Mouse (Mus musculus) hindbrain, embryonic 14.5 days (tissue): Measurements from ENCODE around the gene Gm8653. TPM values are rescaled to one million over a fixed set of nuclear protein-coding genes. Genes with fewer than 3 reads are reported as not detected.
"Not testable (repeated sequence)": the region's sequence is repeated elsewhere in the genome, so short reads cannot be mapped to it uniquely, and the experiment has no call there.

Experiments used
- ATAC-seq: fragments of 200-750 bp; cut with Nextera tagmentation; 2 replicates; pipeline ENCODE4 v1.8.0; 2017; ENCODE audit warnings: moderate number of reproducible peaks, mild to moderate bottlenecking, moderate TSS enrichment, moderate library complexity; ENCODE audit not compliant: low FRiP score
- DNase-seq: peaks from one replicate; pipeline ENCODE4 v3.0.0-alpha.2; 2015; ENCODE audit warnings: low spot score
- H3K27ac ChIP-seq: fragments of 300-500 bp; sonication (generic); 2 replicates; pipeline ENCODE4 v1.5.1; 2014; ENCODE audit warnings: mild to moderate bottlenecking, moderate library complexity
- H3K27me3 ChIP-seq: fragments of 300-500 bp; sonication (generic); 2 replicates; pipeline ENCODE4 v1.6.1; 2014; ENCODE audit warnings: mild to moderate bottlenecking, low read length, mixed read lengths; ENCODE audit not compliant: control insufficient read depth, insufficient read depth
- H3K36me3 ChIP-seq: fragments of 300-500 bp; sonication (generic); replicated peaks from 2 replicates; pipeline ENCODE4 v1.6.1; 2014; ENCODE audit not compliant: control insufficient read depth, insufficient read depth
- H3K4me1 ChIP-seq: fragments of 300-500 bp; sonication (generic); replicated peaks from 2 replicates; pipeline ENCODE4 v1.6.1; 2014; ENCODE audit warnings: antibody characterized with exemption, low read length, mixed read lengths; ENCODE audit not compliant: control insufficient read depth, insufficient read depth
- H3K4me2 ChIP-seq: fragments of 300-500 bp; sonication (generic); replicated peaks from 2 replicates; pipeline ENCODE4 v1.6.1; 2014; ENCODE audit warnings: mild to moderate bottlenecking, moderate library complexity
- H3K4me3 ChIP-seq: fragments of 300-500 bp; sonication (generic); replicated peaks from 2 replicates; pipeline ENCODE4 v1.5.1; 2014; ENCODE audit warnings: mild to moderate bottlenecking, low read length
- H3K9ac ChIP-seq: fragments of 300-500 bp; sonication (generic); 2 replicates; pipeline ENCODE4 v1.6.1; 2014
- H3K9me3 ChIP-seq: fragments of 300-500 bp; sonication (generic); 2 replicates; pipeline ENCODE4 v1.6.1; 2016; ENCODE audit warnings: low read length; ENCODE audit not compliant: control insufficient read depth
- WGBS: fragments of 180-500 bp; shearing (Covaris S2); extraction: QIAGEN DNeasy Blood & Tissue Kit; methylation state at CpG from one replicate; pipeline ENCODE4 v1.1.7; 2014; 5-methylcytosine and 5-hydroxymethylcytosine counted together
- polyA plus RNA-seq: library from polyadenylated mRNA; unstranded; fragments of >200 nt; fragmentation: Nextera tagmentation; extraction: Ambion mirVana; gene quantifications from 2 replicates; pipeline ENCODE4 v1.2.1, GENCODE M21; 2014

The Gm8653 gene
- polyA plus RNA-seq, result not detected in 2 replicates

DNA sequence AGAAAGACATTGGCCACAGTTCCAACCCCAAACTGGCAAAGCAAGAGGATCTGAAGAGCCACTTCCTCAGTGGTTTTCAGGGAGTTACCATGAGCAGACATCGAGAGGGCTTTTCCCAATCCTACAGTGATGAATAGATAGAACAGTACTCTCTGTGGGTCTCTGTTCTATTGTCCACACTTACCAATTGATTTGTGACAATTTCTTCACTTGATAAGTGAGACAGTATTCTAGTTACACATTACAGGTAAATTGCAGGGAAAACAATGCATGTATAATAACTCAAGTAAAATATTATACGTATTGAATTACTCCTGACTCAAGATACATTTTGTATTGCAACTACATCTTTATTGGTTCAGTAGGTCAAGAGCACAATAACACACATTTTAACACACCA lies at the start of gene Gm8653:
Gene Gm8653, minus strand, starts transcription at position 101 of the 400 bp plus-strand sequence.
- not testable (repeated sequence) for H3K4me2 ChIP-seq
- WGBS, result no CpG with 5 or more reads among the region's 2 CpGs

DNA sequence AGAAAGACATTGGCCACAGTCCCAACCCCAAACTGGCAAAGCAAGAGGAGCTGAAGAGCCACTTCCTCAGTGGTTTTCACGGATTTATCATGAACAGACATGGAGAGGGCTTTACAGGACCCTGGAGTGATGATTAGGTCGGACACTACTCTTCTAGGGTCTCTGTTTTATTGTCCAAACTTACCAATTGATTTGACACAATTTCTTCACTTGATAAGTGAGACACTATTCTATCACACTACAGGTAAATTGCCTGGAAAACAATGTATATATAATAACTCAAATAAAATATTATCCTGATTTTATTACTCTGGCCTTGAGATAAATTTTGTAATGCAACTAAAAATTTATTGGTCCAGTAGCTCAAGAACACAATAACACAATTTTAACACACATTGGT lies 28.3 kb upstream of the Gm8653 start, which contains the start of gene Gm8453:
Gene Gm8453, minus strand, starts transcription at position 101 of the 400 bp plus-strand sequence.
- not testable (repeated sequence) for ATAC-seq, H3K9me3 ChIP-seq, H3K9ac ChIP-seq, DNase-seq, H3K27ac ChIP-seq, H3K4me2 ChIP-seq, H3K27me3 ChIP-seq, H3K36me3 ChIP-seq, H3K4me1 ChIP-seq, H3K4me3 ChIP-seq
- 28% methylated on average over 1 of the region's 2 CpGs for WGBS

More for the DNA sequence above, at the start of gene Gm8653:
- not testable (repeated sequence) for H3K27me3 ChIP-seq, H3K27ac ChIP-seq, H3K9ac ChIP-seq, DNase-seq, H3K4me3 ChIP-seq, ATAC-seq, H3K36me3 ChIP-seq, H3K4me1 ChIP-seq, H3K9me3 ChIP-seq

DNA sequence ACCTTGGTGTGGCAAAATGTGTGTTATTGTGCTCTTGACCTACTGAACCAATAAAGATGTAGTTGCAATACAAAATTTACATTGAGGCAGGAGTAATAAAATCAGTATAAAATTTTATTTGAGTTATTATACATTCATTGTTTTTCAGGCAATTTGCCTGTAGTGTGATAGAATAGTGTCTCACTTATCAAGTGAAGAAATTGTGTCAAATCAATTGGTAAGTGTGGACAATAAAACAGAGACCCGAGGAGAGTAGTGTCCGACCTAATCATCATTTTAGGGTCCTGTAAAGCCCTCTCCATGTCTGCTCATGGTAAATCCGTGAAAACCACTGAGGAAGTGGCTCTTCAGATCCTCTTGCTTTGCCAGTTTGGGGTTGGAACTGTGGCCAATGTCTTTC lies 12.0 kb downstream of the Gm8653 start, which contains the start of gene Vmn1r143:
Gene Vmn1r143, plus strand, starts transcription at position 301 of the 400 bp plus-strand sequence.
- ATAC-seq, H3K36me3 ChIP-seq, H3K27ac ChIP-seq, H3K4me1 ChIP-seq, H3K27me3 ChIP-seq, H3K4me2 ChIP-seq, H3K4me3 ChIP-seq, DNase-seq, H3K9ac ChIP-seq, H3K9me3 ChIP-seq: not testable (repeated sequence)
- no CpG with 5 or more reads among the region's 3 CpGs for WGBS

DNA sequence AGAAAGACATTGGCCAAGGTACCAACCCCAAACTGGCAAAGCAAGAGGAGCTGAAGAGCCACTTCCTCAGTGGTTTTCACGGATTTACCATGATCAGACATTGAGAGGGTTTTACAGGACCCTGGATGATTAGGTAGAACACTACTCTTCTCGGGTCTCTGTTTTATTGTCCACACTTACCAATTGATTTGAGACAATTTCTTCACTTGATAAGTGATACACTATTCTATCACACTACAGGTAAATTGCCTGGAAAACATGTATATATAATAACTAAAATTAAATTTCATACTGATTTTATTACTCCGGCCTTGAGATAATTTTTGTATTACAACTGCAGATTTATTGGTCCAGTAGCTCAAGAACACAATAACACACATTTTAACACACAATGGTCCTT lies 37.1 kb downstream of the Gm8653 start, which contains the start of gene Vmn1r142:
Gene Vmn1r142, minus strand, starts transcription at position 101 of the 400 bp plus-strand sequence.
- DNase-seq, H3K27ac ChIP-seq, H3K36me3 ChIP-seq, H3K4me2 ChIP-seq, H3K27me3 ChIP-seq, H3K4me3 ChIP-seq, H3K9me3 ChIP-seq, H3K4me1 ChIP-seq, ATAC-seq, H3K9ac ChIP-seq: not testable (repeated sequence)
- no CpG with 5 or more reads among the region's 3 CpGs for WGBS

Other genes starting within 250 kb of the Gm8653 start
- not detected in 2 replicates for gene Vmn1r137, start 206.7 kb downstream of the Gm8653 start, polyA plus RNA-seq
- not detected in 2 replicates for gene Vmn1r138, start 172.4 kb downstream of the Gm8653 start, polyA plus RNA-seq
- gene Gm6176, start 145.0 kb downstream of the Gm8653 start, polyA plus RNA-seq, result not detected in 2 replicates
- gene Vmn1r139, start 132.2 kb downstream of the Gm8653 start, polyA plus RNA-seq, result not detected in 2 replicates
- not detected in 2 replicates for gene Gm16451, start 83.0 kb downstream of the Gm8653 start, polyA plus RNA-seq
- gene Gm10666, start 66.5 kb downstream of the Gm8653 start, polyA plus RNA-seq, result not detected in 2 replicates
- gene Vmn1r142, start 37.2 kb downstream of the Gm8653 start, polyA plus RNA-seq, result not detected in 2 replicates
- gene Vmn1r143, start 11.9 kb downstream of the Gm8653 start, polyA plus RNA-seq, result not detected in 2 replicates
- not detected in 2 replicates for gene Gm8453, start 28.2 kb upstream of the Gm8653 start, polyA plus RNA-seq
- not detected in 2 replicates for gene Gm4187, start 128.5 kb upstream of the Gm8653 start, polyA plus RNA-seq
- not detected in 2 replicates for gene Gm8660, start 169.8 kb upstream of the Gm8653 start, polyA plus RNA-seq
- gene Vmn1r148, start 212.3 kb upstream of the Gm8653 start, polyA plus RNA-seq, result not detected in 2 replicates
- not detected in 2 replicates for gene Vmn1r149, start 237.0 kb upstream of the Gm8653 start, polyA plus RNA-seq